Mouse (Mus musculus): ENCODE measurements around the gene Txnrd2. TPM values are rescaled to one million over a fixed set of nuclear protein-coding genes. Genes with fewer than 3 reads are reported as not detected.
A peak's percentile ranks its signal among the peaks of the same experiment; 100 is the strongest.

The Txnrd2 gene
- polyA plus RNA-seq, 1 experiment: not detected

DNA sequence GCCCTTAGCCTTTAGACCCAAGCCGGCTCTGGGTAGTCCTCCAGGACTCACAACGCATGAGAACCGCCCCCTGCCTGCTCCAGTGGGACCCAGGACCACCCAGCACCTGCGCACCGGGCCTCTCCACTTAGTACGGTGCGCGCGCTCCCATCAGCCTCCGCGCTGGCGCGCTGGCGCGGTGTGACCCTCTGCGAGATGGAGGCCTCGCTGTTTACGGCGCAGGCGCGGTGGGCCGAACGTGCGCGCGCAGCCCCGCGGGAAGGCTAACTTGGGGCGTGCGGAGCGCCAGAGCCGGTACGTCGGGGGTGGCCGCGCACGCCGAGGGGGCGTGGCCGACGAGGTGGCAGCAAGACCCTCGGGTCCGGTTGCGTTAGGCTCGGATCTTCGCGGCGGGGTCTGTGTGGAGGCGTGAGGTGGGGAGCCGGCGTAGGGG lies 72.4 kb downstream of the Txnrd2 start, which contains the start of the genes Gnb1l and Rtl10:
TSS of gene Gnb1l (plus strand) at position 156 of the 433 bp plus-strand sequence.
TSS of gene Rtl10 (plus strand) at position 344 of the 433 bp plus-strand sequence.
- peak within 1 kb of the TSS; percentile 65 for H3K4me3 ChIP-seq (ENCODE audit: insufficient read depth, low read depth, low read length)
- TF ChIP-seq CTCF (IDR thresholded peaks at IDR 0.05; ENCODE audit: insufficient read depth, low read depth, low read length): no peak
- peak; percentile 96 for TF ChIP-seq POLR2A (IDR thresholded peaks at IDR 0.05; ENCODE audit: insufficient read depth, low read depth, low read length)
- WGBS: under 1% methylated on average over 51 of the region's 51 CpGs

GRCm38 (mm10) chr16:18498996-18499395 lies 72.8 kb downstream of the Txnrd2 start:
- Histone ChIP-seq H3K4me3 (ENCODE audit: insufficient read depth, low read depth, low read length) (peak overlapping the region; percentile 65), H3K4me1 (ENCODE audit: control insufficient read depth, insufficient read depth, low read length) (peaks cover 11% of the 10 kb centered on the region; the same call in 1 of the 2 replicates), H3K27ac (ENCODE audit: insufficient read depth, low read depth, low read length) (0 out of 2 replicates have a peak overlapping the region, but pooled peaks have one; percentile 6)
- WGBS: under 1% methylated on average over 24 of the region's 24 CpGs
- TF ChIP-seq CTCF (IDR thresholded peaks at IDR 0.05; ENCODE audit: insufficient read depth, low read depth, low read length) (no peak), POLR2A (IDR thresholded peaks at IDR 0.05; ENCODE audit: insufficient read depth, low read depth, low read length) (no peak)

More for the DNA sequence above, 72.4 kb downstream of the Txnrd2 start, which contains the start of the genes Gnb1l and Rtl10:
- peaks cover 11% of the 10 kb centered on the region; the same call in 1 of the 2 replicates for H3K4me1 ChIP-seq (ENCODE audit: control insufficient read depth, insufficient read depth, low read length)
- H3K27ac ChIP-seq (ENCODE audit: insufficient read depth, low read depth, low read length): peak within 1 kb of the TSS; percentile 89

DNA sequence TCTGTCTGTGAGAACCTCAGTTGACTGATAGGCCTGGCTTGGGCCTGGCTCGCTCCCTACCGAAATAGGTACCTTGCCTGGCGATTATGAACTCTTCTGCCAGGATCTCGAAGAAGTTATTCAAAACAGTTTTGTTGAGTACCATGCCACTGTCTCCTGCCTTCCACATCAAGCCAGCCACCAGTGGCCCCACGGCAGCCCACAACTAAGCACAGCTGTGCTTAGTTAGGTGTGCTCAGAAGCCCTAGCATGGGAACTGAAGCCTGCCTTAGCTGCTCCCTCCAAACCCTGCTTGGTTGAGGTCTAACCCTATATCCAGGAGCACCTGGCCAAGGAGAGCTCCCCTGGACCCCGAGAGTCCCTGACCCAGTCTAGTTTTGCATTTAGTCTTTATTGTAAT lies 75.3 kb downstream of the Txnrd2 start:
- no peak overlapping the region for H3K4me3 ChIP-seq (ENCODE audit: insufficient read depth, low read depth, low read length)
- peaks cover 11% of the 10 kb centered on the region; the same call in 1 of the 2 replicates for H3K4me1 ChIP-seq (ENCODE audit: control insufficient read depth, insufficient read depth, low read length)
- TF ChIP-seq CTCF (IDR thresholded peaks at IDR 0.05; ENCODE audit: insufficient read depth, low read depth, low read length) (no peak), POLR2A (IDR thresholded peaks at IDR 0.05; ENCODE audit: insufficient read depth, low read depth, low read length) (no peak)
- 96% methylated on average over 6 of the region's 6 CpGs for WGBS
- H3K27ac ChIP-seq (ENCODE audit: insufficient read depth, low read depth, low read length): no peak overlapping the region

DNA sequence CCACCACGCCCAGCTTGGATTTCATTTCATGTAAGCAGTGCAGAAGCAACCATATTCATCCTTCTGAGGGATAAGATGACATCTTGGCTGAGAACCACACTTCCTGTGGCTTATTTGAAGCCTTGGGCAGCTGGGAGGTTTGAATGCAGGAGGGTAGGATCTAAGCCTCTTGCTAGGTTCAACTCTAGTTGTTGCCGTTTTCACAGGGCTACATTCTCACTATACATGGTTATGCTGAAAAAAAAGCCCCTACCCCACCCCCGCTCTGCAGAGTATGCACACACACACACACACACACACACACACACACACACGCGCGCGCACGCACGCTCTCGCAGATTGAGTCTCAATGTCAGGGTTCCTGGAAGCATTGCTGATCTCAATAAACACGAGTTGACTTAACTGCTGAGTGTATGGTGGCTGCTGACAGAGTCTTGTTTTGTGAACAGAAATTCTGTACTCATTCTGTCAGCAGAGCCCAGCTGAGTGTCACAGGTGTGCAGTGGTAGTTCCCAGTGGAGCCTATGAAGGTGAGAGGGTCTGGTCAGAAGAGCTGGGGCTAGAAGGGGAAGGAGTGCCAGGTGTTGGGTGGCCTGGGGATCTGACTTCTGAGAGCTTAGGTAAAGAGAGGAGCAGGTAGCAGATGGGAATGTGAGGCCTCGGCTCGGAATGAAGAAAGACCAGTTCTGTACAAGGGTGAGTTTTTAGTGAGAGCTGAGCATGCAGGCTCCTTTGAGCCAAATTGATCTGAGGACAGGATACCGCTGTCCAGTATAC lies 77.6 kb downstream of the Txnrd2 start:
- no peak for TF ChIP-seq POLR2A (IDR thresholded peaks at IDR 0.05; ENCODE audit: insufficient read depth, low read depth, low read length)
- 95% methylated on average over 14 of the region's 14 CpGs for WGBS
- Histone ChIP-seq H3K27ac (ENCODE audit: insufficient read depth, low read depth, low read length) (no peak overlapping the region), H3K4me1 (ENCODE audit: control insufficient read depth, insufficient read depth, low read length) (peaks cover 11% of the 10 kb centered on the region; the same call in 1 of the 2 replicates), H3K4me3 (ENCODE audit: insufficient read depth, low read depth, low read length) (no peak overlapping the region)

DNA sequence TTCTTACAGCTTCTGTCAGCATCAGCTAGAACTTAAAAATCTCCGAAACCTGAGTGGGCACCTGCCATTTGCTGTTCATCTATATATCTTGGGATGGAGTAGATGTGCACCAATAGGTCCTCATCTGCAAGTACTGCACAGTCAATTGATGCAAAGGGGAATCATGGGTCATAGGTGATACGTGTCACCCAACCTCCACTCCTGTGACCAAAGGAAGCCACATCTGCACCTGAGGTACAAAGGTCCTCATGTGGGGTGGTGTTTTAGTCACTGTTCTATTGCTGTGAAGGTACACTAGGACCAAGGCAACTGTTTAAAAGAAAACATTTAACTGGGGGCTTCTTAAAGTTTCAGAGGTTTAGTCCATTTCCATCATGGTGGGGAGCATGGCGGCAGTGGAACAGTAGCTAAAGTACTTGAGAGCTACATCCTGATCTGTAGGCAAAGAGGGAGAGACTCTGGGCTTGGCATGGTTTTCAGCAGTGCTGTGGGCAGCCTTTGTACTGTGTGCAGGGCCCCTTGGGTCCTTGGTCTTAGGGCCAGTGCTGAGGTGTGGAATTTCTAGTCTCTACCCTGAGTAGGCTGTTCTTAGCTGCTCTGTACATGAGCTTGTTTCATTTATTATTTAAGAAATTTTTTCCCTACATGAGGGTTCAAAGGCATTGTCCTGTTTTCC lies 80.5 kb downstream of the Txnrd2 start:
- no peak overlapping the region for H3K4me3 ChIP-seq (ENCODE audit: insufficient read depth, low read depth, low read length)
- WGBS: over 99% methylated on average over 3 of the region's 3 CpGs
- 0 out of 2 replicates have a peak, but pooled peaks cover 4% of the 10 kb centered on the region for H3K4me1 ChIP-seq (ENCODE audit: control insufficient read depth, insufficient read depth, low read length)
- no peak for TF ChIP-seq CTCF (IDR thresholded peaks at IDR 0.05; ENCODE audit: insufficient read depth, low read depth, low read length)
- TF ChIP-seq POLR2A (IDR thresholded peaks at IDR 0.05; ENCODE audit: insufficient read depth, low read depth, low read length): no peak
- no peak overlapping the region for H3K27ac ChIP-seq (ENCODE audit: insufficient read depth, low read depth, low read length)

- H3K4me1 ChIP-seq (ENCODE audit: control insufficient read depth, insufficient read depth, low read length): 0 out of 2 replicates have a peak, but pooled peaks cover 4% of the 10 kb centered on the region
- no peak overlapping the region for H3K4me3 ChIP-seq (ENCODE audit: insufficient read depth, low read depth, low read length)
- WGBS: 77% methylated on average over 1 of the region's 1 CpGs
- H3K27ac ChIP-seq (ENCODE audit: insufficient read depth, low read depth, low read length): no peak overlapping the region
- TF ChIP-seq CTCF (IDR thresholded peaks at IDR 0.05; ENCODE audit: insufficient read depth, low read depth, low read length): no peak
- no peak for TF ChIP-seq POLR2A (IDR thresholded peaks at IDR 0.05; ENCODE audit: insufficient read depth, low read depth, low read length)
These were observed 81.0 kb downstream of the Txnrd2 start for GRCm38 (mm10) chr16:18507200-18507549.

GRCm38 (mm10) chr16:18511741-18512140 lies 85.6 kb downstream of the Txnrd2 start:
- no peak overlapping the region for H3K27ac ChIP-seq (ENCODE audit: insufficient read depth, low read depth, low read length)
- H3K4me1 ChIP-seq (ENCODE audit: control insufficient read depth, insufficient read depth, low read length): 0 out of 2 replicates have a peak, but pooled peaks cover 4% of the 10 kb centered on the region
- no peak for TF ChIP-seq CTCF (IDR thresholded peaks at IDR 0.05; ENCODE audit: insufficient read depth, low read depth, low read length)
- TF ChIP-seq POLR2A (IDR thresholded peaks at IDR 0.05; ENCODE audit: insufficient read depth, low read depth, low read length): no peak
- WGBS: 88% methylated on average over 5 of the region's 5 CpGs
- no peak overlapping the region for H3K4me3 ChIP-seq (ENCODE audit: insufficient read depth, low read depth, low read length)

- no peak overlapping the region for H3K27ac ChIP-seq (ENCODE audit: insufficient read depth, low read depth, low read length)
- TF ChIP-seq CTCF (IDR thresholded peaks at IDR 0.05; ENCODE audit: insufficient read depth, low read depth, low read length) (no peak), POLR2A (IDR thresholded peaks at IDR 0.05; ENCODE audit: insufficient read depth, low read depth, low read length) (no peak)
- peaks cover 6% of the 10 kb centered on the region; the same call in 1 of the 2 replicates for H3K4me1 ChIP-seq (ENCODE audit: control insufficient read depth, insufficient read depth, low read length)
- no peak overlapping the region for H3K4me3 ChIP-seq (ENCODE audit: insufficient read depth, low read depth, low read length)
- 67% methylated on average over 6 of the region's 6 CpGs for WGBS
These were observed 87.3 kb downstream of the Txnrd2 start for GRCm38 (mm10) chr16:18513508-18513907.

DNA sequence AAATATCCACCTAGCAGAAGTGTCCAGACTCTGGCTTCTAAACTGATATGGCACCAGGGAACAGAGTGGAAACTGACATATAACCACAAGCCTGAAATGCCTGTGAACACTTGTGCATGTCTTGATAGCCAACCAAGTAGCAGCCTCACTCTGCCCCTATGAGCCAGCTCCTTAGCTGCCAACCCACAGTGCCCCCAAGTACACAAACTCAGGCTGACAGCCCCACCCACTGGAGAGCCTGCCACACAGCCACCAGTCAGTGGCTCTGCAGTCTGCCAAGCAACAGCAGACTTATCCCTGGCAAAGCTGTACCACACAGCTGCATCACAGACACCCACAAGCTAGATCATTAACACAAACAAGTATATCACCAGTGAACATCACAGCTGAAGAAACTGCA lies 91.9 kb downstream of the Txnrd2 start:
- H3K4me3 ChIP-seq (ENCODE audit: insufficient read depth, low read depth, low read length): no peak overlapping the region
- peaks cover 2% of the 10 kb centered on the region; the same call in 1 of the 2 replicates for H3K4me1 ChIP-seq (ENCODE audit: control insufficient read depth, insufficient read depth, low read length)
- no peak overlapping the region for H3K27ac ChIP-seq (ENCODE audit: insufficient read depth, low read depth, low read length)
- TF ChIP-seq POLR2A (IDR thresholded peaks at IDR 0.05; ENCODE audit: insufficient read depth, low read depth, low read length): no peak
- TF ChIP-seq CTCF (IDR thresholded peaks at IDR 0.05; ENCODE audit: insufficient read depth, low read depth, low read length): peak; percentile 42

All from olfactory bulb, adult 2 months (tissue).